In genomic region chr1:138598087-138598486, GRCm38 (mm10) we compare ENCODE assay signal across 15 mouse cellular contexts. TPM values are rescaled to one million over a fixed set of nuclear protein-coding genes. Genes with fewer than 3 reads are reported as not detected.
DNase-seq lines count a peak whose midpoint lies in the region.
"Had no signal": no experiment of that assay in that cellular context is flagged by ENCODE, and none has a peak within 500 bp of the region (broad histone marks: within the 10 kb centered on the region; RNA-seq: fewer than 3 reads in every experiment).

No protein-coding gene starts in this region.

- DNase-seq in 416B (ENCODE audit: low read depth): peak; percentile 82
- DNase-seq in CD4-positive, CD25-positive, alpha-beta regulatory T cell, adult 2 months (ENCODE audit: low read depth, low spot score): peak; percentile 35
- DNase-seq in induced T-regulatory cell, adult 2 months (ENCODE audit: low read depth): peak; percentile 50
- peak; percentile 40 for DNase-seq in naive thymus-derived CD4-positive, alpha-beta T cell, adult 2 months (ENCODE audit: low read depth)
- no peak for DNase-seq in cerebellum, adult 9-10 months
- no peak for DNase-seq in lung, postnatal 4 days
- no peak for DNase-seq in adrenal gland, postnatal 4 days (ENCODE audit: low spot score in 2 of 2)
- DNase-seq: adrenal gland, postnatal 10 days; cerebellum, adult 11-12 months; cerebellum, postnatal 14 days; embryo, embryonic 11 days; gastrocnemius, postnatal 10 days; heart, postnatal 36 days; kidney, adult 11 months; kidney, adult 9 months had no signal

RNA-seq across cellular contexts. Expression of gene Nek7, which starts 21.9 kb away (rescaled TPM):
- total RNA-seq in adrenal gland, postnatal 4 days (2021): 10 to 100 TPM; 51.1 to 51.8 TPM

Comparison
In these comparisons a context has a peak if more than half of its experiments do, and no peak if none do; other contexts are left out.
1. DNase-seq: peak in 416B (single experiment), CD4-positive, CD25-positive, alpha-beta regulatory T cell, adult 2 months (single experiment), induced T-regulatory cell, adult 2 months (single experiment) and naive thymus-derived CD4-positive, alpha-beta T cell, adult 2 months (single experiment); none in cerebellum, adult 9-10 months (single experiment), lung, postnatal 4 days (0 of 2) and adrenal gland, postnatal 4 days (0 of 2).